Mouse (Mus musculus): Measurements from ENCODE around the gene Dhrs4. TPM values are rescaled to one million over a fixed set of nuclear protein-coding genes. Genes with fewer than 3 reads are reported as not detected.

Gene Dhrs4
- polyA plus RNA-seq, 1 experiment from 2014 or later: 83.2 TPM

GRCm38 (mm10) chr14:55461757-55462156 is 16.8 kb upstream of the Dhrs4 start:
- H3K4me1 ChIP-seq (replicated peaks): no peaks in the 10 kb centered on the region
- no peak for ATAC-seq (ENCODE audit: insufficient number of reproducible peaks, insufficient read depth, low FRiP score, low TSS enrichment, low read depth)
- 41% methylated on average over 4 of the region's 4 CpGs for WGBS

GRCm38 (mm10) chr14:55466481-55466880 is 12.1 kb upstream of the Dhrs4 start:
- Histone ChIP-seq H3K4me3 (replicated peaks) (no peak overlapping the region), H3K4me2 (no peak overlapping the region), H3K27me3 (0 out of 2 replicates have a peak, but pooled peaks cover 8% of the 10 kb centered on the region), H3K36me3 (no peaks in the 10 kb centered on the region), H3K27ac (no peak overlapping the region), H3K9ac (replicated peaks) (no peak overlapping the region), H3K4me1 (replicated peaks) (peaks cover 4% of the 10 kb centered on the region; the same call in 1 of the 2 replicates), H3K9me3 (no peaks in the 10 kb centered on the region)
- WGBS: 68% methylated on average over 4 of the region's 4 CpGs
- ATAC-seq (ENCODE audit: insufficient number of reproducible peaks, insufficient read depth, low FRiP score, low TSS enrichment, low read depth): no peak

More at GRCm38 (mm10) chr14:55461757-55462156, 16.8 kb upstream of the Dhrs4 start:
- H3K9me3 ChIP-seq: no peaks in the 10 kb centered on the region
- no peaks in the 10 kb centered on the region; the same call in 1 of the 2 replicates for H3K27me3 ChIP-seq
- no peaks in the 10 kb centered on the region for H3K36me3 ChIP-seq
- H3K4me3 ChIP-seq (replicated peaks): no peak overlapping the region
- H3K27ac ChIP-seq: no peak overlapping the region
- no peak overlapping the region for H3K4me2 ChIP-seq
- H3K9ac ChIP-seq (replicated peaks): no peak overlapping the region

DNA sequence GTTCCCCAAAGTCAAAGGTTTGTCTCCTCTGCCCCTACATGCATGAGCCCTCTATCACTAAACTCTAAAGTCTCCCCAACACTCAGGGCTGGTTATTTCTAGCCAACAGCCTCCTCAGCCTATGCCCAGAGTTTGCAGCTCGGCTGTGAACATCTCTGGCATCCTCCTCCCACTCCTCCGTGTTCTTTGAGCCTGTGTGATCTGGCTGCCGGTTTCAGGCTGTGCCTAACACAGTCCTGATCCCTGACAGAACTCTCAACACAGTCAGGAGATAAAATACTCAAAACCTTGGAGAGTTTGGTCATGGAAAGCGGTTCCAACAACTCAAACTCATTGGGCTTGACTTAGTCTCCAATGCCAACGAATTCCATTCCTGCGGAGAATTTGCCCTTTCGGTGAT is 11.4 kb upstream of the Dhrs4 start:
- Histone ChIP-seq H3K4me2 (no peak overlapping the region), H3K36me3 (no peaks in the 10 kb centered on the region), H3K27me3 (0 out of 2 replicates have a peak, but pooled peaks cover 8% of the 10 kb centered on the region), H3K4me3 (replicated peaks) (no peak overlapping the region), H3K9me3 (no peaks in the 10 kb centered on the region), H3K9ac (replicated peaks) (no peak overlapping the region), H3K4me1 (replicated peaks) (peaks cover 4% of the 10 kb centered on the region; the same call in 1 of the 2 replicates), H3K27ac (no peak overlapping the region)
- WGBS: 78% methylated on average over 7 of the region's 7 CpGs
- no peak for ATAC-seq (ENCODE audit: insufficient number of reproducible peaks, insufficient read depth, low FRiP score, low TSS enrichment, low read depth)

DNA sequence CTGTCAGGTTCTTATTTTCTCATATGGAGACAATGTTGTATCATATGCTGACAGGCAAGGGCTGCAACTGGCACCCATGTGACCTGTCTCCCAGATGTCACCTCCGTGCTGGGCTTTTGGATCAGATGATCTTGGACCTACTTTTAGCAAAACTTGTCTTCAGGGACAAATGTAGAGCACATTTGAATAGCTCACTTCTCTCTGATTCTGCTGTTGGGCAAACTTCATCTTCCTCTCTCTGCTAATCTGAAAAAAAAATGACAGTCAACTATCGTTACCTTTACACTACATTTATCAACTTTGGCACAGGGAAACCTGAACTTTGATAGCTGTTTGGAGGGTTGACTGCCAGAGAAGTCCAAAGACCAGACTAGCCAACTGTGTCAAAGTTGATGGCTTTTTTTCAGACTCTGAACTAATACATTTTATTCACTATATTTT is 10.2 kb upstream of the Dhrs4 start:
- Histone ChIP-seq H3K4me1 (replicated peaks) (peaks cover 4% of the 10 kb centered on the region; the same call in 1 of the 2 replicates), H3K27me3 (0 out of 2 replicates have a peak, but pooled peaks cover 8% of the 10 kb centered on the region), H3K27ac (no peak overlapping the region), H3K4me2 (no peak overlapping the region), H3K9me3 (no peaks in the 10 kb centered on the region), H3K9ac (replicated peaks) (no peak overlapping the region), H3K4me3 (replicated peaks) (no peak overlapping the region), H3K36me3 (no peaks in the 10 kb centered on the region)
- WGBS: 78% methylated on average over 2 of the region's 2 CpGs
- ATAC-seq (ENCODE audit: insufficient number of reproducible peaks, insufficient read depth, low FRiP score, low TSS enrichment, low read depth): no peak

DNA sequence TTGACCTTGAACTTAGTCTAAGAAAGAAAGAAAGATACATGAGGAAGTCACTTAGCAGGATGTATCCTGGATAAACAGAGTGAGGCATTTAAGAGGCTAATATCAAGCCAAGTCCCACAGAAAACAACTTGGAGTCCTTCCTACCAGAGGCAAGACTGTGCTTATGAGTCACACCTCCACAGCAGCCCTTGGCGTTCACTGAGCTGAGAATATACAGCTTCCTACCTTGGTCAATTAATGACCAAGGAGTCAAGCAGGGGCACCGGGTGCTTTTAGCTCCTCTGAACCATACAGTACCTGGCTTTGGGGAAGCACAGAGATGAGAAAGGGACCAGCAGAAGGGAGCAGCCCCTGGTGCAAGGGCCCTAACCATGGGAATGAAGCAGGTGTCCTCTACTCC is 9.5 kb upstream of the Dhrs4 start:
- 84% methylated on average over 2 of the region's 2 CpGs for WGBS

GRCm38 (mm10) chr14:55469821-55470220 is 8.7 kb upstream of the Dhrs4 start:
- H3K4me2 ChIP-seq: no peak overlapping the region
- no peak overlapping the region for H3K4me3 ChIP-seq (replicated peaks)
- no peaks in the 10 kb centered on the region for H3K9me3 ChIP-seq
- peaks cover 4% of the 10 kb centered on the region; the same call in 1 of the 2 replicates for H3K4me1 ChIP-seq (replicated peaks)
- H3K9ac ChIP-seq (replicated peaks): no peak overlapping the region
- H3K27me3 ChIP-seq: 0 out of 2 replicates have a peak, but pooled peaks cover 8% of the 10 kb centered on the region
- no peak overlapping the region for H3K27ac ChIP-seq
- ATAC-seq (ENCODE audit: insufficient number of reproducible peaks, insufficient read depth, low FRiP score, low TSS enrichment, low read depth): no peak
- 82% methylated on average over 6 of the region's 6 CpGs for WGBS
- H3K36me3 ChIP-seq: no peaks in the 10 kb centered on the region

More for the DNA sequence above, 9.5 kb upstream of the Dhrs4 start:
- no peak overlapping the region for H3K9ac ChIP-seq (replicated peaks)
- H3K27me3 ChIP-seq: 0 out of 2 replicates have a peak, but pooled peaks cover 8% of the 10 kb centered on the region
- no peak for ATAC-seq (ENCODE audit: insufficient number of reproducible peaks, insufficient read depth, low FRiP score, low TSS enrichment, low read depth)
- H3K27ac ChIP-seq: no peak overlapping the region
- no peaks in the 10 kb centered on the region for H3K9me3 ChIP-seq
- H3K4me1 ChIP-seq (replicated peaks): peaks cover 4% of the 10 kb centered on the region; the same call in 1 of the 2 replicates
- H3K4me2 ChIP-seq: no peak overlapping the region
- no peaks in the 10 kb centered on the region for H3K36me3 ChIP-seq
- H3K4me3 ChIP-seq (replicated peaks): no peak overlapping the region

DNA sequence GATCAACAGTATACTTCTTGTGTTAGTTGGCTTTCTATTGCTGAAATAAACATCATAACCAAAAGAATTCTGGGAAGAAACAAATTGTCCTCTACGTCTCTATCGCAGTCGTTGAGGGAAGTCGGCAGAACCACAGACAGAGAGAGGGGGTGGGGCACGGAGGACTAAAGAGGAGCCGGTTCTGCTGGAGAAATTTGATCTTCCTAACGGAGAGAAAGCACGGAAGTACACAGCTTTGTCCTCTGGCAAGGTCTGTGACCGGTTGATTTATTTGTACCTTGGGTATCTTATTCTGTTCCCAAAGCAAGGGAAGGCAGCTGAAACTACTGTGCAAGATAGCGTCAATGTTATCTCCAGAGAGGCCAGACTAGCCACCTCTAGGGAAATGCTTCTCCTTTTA is 7.8 kb upstream of the Dhrs4 start:
- H3K9ac ChIP-seq (replicated peaks): no peak overlapping the region
- peaks cover 4% of the 10 kb centered on the region; the same call in 1 of the 2 replicates for H3K4me1 ChIP-seq (replicated peaks)
- H3K4me2 ChIP-seq: no peak overlapping the region
- H3K36me3 ChIP-seq: no peaks in the 10 kb centered on the region
- H3K4me3 ChIP-seq (replicated peaks): no peak overlapping the region
- 9% methylated on average over 10 of the region's 10 CpGs for WGBS
- no peak overlapping the region for H3K27ac ChIP-seq
- ATAC-seq (ENCODE audit: insufficient number of reproducible peaks, insufficient read depth, low FRiP score, low TSS enrichment, low read depth): no peak
- 0 out of 2 replicates have a peak, but pooled peaks cover 8% of the 10 kb centered on the region for H3K27me3 ChIP-seq
- H3K9me3 ChIP-seq: no peaks in the 10 kb centered on the region

DNA sequence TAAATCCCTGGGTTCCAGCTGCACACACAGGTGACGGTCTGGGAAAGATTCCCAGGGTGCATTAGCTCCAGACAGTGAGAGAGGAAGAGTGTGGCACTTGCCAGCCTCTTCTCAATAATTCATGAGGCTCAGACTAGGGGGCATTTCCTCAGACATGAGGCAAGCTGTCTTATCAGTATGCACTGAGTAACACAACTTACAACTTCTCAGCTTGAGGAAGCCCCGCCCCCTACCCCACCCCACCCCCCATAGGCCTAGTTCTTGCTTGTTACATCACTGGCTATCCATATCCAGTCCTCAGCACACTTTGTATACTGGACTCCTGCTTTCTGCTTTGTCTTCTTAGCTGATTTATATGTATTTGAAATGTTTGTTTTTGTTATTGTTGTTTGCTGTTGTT is 2.9 kb upstream of the Dhrs4 start:
- no peak overlapping the region for H3K4me3 ChIP-seq (replicated peaks)
- H3K4me1 ChIP-seq (replicated peaks): peaks cover 12% of the 10 kb centered on the region
- no peak overlapping the region for H3K4me2 ChIP-seq
- H3K9me3 ChIP-seq: no peaks in the 10 kb centered on the region
- ATAC-seq (ENCODE audit: insufficient number of reproducible peaks, insufficient read depth, low FRiP score, low TSS enrichment, low read depth): no peak
- no peak overlapping the region for H3K9ac ChIP-seq (replicated peaks)
- 67% methylated on average over 2 of the region's 2 CpGs for WGBS
- H3K27ac ChIP-seq: no peak overlapping the region
- no peaks in the 10 kb centered on the region for H3K27me3 ChIP-seq
- H3K36me3 ChIP-seq: no peaks in the 10 kb centered on the region

DNA sequence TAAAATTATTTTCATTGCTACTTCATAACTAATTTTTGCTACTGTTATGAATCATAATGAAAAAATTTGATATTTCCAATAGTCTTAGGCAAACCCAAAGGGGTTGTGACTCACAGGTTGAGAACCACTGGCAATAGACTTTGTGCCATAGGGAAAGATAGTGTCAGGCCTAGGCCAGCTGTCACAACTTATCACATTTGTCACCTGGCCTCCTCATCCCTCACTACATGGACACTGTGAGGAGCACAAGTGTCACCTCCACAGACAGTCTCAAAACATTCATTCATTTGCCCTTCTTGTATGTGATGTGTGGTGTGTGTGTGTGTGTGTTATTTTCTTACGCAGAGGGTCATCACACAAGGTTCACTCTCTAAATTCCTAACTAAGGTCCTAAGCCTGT is 1.1 kb upstream of the Dhrs4 start:
- Histone ChIP-seq H3K36me3 (no peaks in the 10 kb centered on the region), H3K27ac (no peak overlapping the region), H3K9ac (replicated peaks) (no peak overlapping the region), H3K27me3 (no peaks in the 10 kb centered on the region), H3K4me1 (replicated peaks) (peaks cover 9% of the 10 kb centered on the region; the same call in 1 of the 2 replicates), H3K4me3 (replicated peaks) (no peak overlapping the region), H3K4me2 (no peak overlapping the region), H3K9me3 (no peaks in the 10 kb centered on the region)
- 100% methylated on average over 1 of the region's 1 CpGs for WGBS
- ATAC-seq (ENCODE audit: insufficient number of reproducible peaks, insufficient read depth, low FRiP score, low TSS enrichment, low read depth): no peak

DNA sequence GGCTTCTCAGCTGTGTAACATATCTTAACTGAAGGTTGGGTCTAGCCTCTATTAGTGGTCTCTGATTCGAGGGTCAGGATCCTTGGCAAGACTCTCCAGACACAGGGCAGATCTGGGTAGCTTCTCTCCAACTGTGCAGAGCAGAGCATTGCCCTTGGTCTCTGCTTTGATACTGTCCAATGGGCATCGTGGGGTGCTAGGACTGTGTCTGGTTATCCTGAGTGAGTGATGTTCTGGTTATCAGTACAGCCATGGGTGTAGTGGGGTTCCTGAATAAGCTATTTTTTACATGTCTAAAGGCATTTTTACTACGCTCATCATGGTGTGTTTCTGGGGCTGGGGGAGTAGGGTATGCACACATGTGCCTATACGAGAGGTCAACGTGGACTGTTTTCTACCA is 729 bp upstream of the Dhrs4 start:
- ATAC-seq (ENCODE audit: insufficient number of reproducible peaks, insufficient read depth, low FRiP score, low TSS enrichment, low read depth): no peak
- H3K4me1 ChIP-seq (replicated peaks): peaks cover 9% of the 10 kb centered on the region; the same call in 1 of the 2 replicates
- WGBS: 91% methylated on average over 5 of the region's 5 CpGs
- no peak overlapping the region for H3K27ac ChIP-seq
- H3K36me3 ChIP-seq: no peaks in the 10 kb centered on the region
- peak overlapping the region; percentile 59 for H3K4me2 ChIP-seq
- no peak overlapping the region for H3K9ac ChIP-seq (replicated peaks)
- peak overlapping the region; percentile 62; the same call in 1 of the 2 replicates for H3K4me3 ChIP-seq (replicated peaks)
- no peaks in the 10 kb centered on the region for H3K9me3 ChIP-seq
- no peaks in the 10 kb centered on the region for H3K27me3 ChIP-seq

DNA sequence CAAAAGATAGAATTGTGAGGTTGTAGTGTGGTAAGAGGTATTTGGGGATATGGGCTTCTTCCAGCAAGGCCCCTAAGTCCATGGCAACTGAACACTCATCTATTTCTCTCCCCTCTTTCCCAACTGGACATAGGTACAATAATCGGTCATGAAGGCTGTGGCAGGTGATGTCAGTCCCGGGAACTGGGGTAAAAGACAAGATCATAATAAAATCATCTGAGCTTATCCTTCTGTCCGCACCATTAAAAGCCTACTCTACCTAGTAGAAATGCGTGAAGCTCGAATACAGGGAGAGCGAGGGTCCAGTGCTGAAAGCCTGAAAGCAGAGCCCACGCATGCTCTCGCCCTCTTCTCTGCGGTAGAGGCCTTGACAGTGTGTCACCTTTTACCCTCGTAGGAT is 1.1 kb downstream of the Dhrs4 start:
- Histone ChIP-seq H3K4me1 (replicated peaks) (peaks cover 9% of the 10 kb centered on the region; the same call in 1 of the 2 replicates), H3K9me3 (no peaks in the 10 kb centered on the region), H3K27me3 (no peaks in the 10 kb centered on the region), H3K4me2 (peak overlapping the region; percentile 59; the same call in 1 of the 2 replicates), H3K27ac (no peak overlapping the region), H3K36me3 (peaks cover 7% of the 10 kb centered on the region; the same call in 1 of the 2 replicates), H3K4me3 (replicated peaks) (no peak overlapping the region; the same call in 1 of the 2 replicates), H3K9ac (replicated peaks) (no peak overlapping the region)
- 92% methylated on average over 10 of the region's 10 CpGs for WGBS
- no peak for ATAC-seq (ENCODE audit: insufficient number of reproducible peaks, insufficient read depth, low FRiP score, low TSS enrichment, low read depth)
